Mouse (Mus musculus): ENCODE measurements around the gene Cmtm5. TPM values are rescaled to one million over a fixed set of nuclear protein-coding genes. Genes with fewer than 3 reads are reported as not detected.

The Cmtm5 gene
- total and polyA plus RNA-seq, 2 experiments from 2014 or later: 0.34 to 8.1 TPM

DNA sequence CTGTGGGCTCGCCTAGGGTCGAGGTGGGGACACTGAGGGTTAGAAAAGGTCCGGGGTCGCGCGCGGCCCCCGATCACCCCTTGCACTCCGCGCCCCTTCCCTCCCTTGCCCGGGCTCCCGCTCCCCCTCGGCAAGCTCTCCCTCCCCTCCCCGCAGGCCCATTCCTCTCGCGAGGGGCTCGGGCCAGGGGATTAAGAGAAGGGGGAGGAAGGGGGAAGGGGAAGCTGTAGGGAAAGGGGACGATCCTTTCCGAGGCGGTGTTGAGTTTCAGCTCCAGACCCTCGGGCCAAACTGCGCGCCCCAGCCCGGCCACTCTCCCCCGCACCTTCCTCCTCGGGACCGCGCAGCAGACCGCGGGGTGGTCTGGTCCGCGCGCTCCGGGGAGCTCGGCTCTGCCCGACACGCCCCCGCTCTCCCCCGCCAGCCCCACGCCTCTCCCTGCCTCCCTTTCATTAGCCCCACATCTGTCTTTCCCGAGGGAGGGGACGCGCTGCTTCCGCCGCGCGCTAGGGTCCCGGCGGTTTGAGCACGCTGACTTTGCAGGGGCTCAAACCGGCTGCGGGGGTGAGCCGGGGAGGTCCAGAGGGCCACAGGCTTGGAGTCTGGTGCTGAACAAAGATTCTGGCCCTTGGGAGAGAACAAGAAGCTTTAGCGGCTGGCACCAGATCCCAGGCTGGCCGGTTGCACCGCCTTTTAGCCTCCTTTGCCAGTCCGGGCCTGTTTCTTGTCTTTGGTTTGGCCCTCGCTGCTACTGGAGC is 9.5 kb upstream of the Cmtm5 start:
- no peak for DNase-seq (ENCODE audit: low spot score)
- H3K27me3 ChIP-seq (ENCODE audit: control insufficient read depth, insufficient read depth, low read length): no peaks in the 10 kb centered on the region
- peak overlapping the region; percentile 63 for H3K9ac ChIP-seq (replicated peaks; ENCODE audit: low read depth, low read length)
- peak; percentile 40 for ATAC-seq (ENCODE audit: insufficient read depth, low read depth)
- no peaks in the 10 kb centered on the region for H3K36me3 ChIP-seq (replicated peaks; ENCODE audit: control insufficient read depth, insufficient read depth, low read length)
- peak overlapping the region; percentile 82 for H3K27ac ChIP-seq (ENCODE audit: low read depth)
- TF ChIP-seq EP300 (IDR thresholded peaks at IDR 0.05; ENCODE audit: low read depth): no peak
- peaks cover 3% of the 10 kb centered on the region; the same call in 1 of the 2 replicates for H3K4me1 ChIP-seq (ENCODE audit: control insufficient read depth, insufficient read depth)
- peak overlapping the region; percentile 53 for H3K4me3 ChIP-seq (ENCODE audit: low read depth, low read length)
- H3K4me2 ChIP-seq (ENCODE audit: low read depth, low read length): peak overlapping the region; percentile 81
- WGBS: 2% methylated on average over 42 of the region's 58 CpGs
- no peaks in the 10 kb centered on the region for H3K9me3 ChIP-seq (replicated peaks; ENCODE audit: control insufficient read depth, low read length)

DNA sequence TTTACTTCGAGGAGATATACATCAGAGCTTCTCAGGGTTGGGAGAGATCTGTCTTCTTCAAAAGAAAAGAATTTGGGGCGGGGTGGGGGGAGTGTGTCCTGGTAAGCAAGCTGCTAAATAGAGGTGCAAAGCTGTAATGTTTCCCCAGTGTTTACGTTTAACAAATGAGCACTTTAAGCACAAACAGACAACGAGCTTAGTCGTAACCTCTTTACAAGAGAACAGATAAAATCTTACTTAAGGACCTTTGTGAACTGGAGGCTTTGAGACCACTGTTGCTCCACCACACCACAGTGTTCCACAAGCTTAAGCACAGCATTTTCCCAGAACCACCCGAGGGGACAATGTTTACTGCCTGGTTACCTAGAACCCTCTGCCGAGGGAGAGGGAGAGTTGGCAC is 8.8 kb upstream of the Cmtm5 start:
- no peak for ATAC-seq (ENCODE audit: insufficient read depth, low read depth)
- Histone ChIP-seq H3K4me3 (ENCODE audit: low read depth, low read length) (no peak overlapping the region), H3K36me3 (replicated peaks; ENCODE audit: control insufficient read depth, insufficient read depth, low read length) (no peaks in the 10 kb centered on the region), H3K9ac (replicated peaks; ENCODE audit: low read depth, low read length) (no peak overlapping the region), H3K9me3 (replicated peaks; ENCODE audit: control insufficient read depth, low read length) (no peaks in the 10 kb centered on the region), H3K27me3 (ENCODE audit: control insufficient read depth, insufficient read depth, low read length) (no peaks in the 10 kb centered on the region), H3K4me2 (ENCODE audit: low read depth, low read length) (0 out of 2 replicates have a peak overlapping the region, but pooled peaks have one; percentile 81), H3K27ac (ENCODE audit: low read depth) (peak overlapping the region; percentile 82; the same call in 1 of the 2 replicates), H3K4me1 (ENCODE audit: control insufficient read depth, insufficient read depth) (peaks cover 3% of the 10 kb centered on the region; the same call in 1 of the 2 replicates)
- 45% methylated on average over 7 of the region's 7 CpGs for WGBS
- DNase-seq (ENCODE audit: low spot score): no peak
- no peak for TF ChIP-seq CTCF (IDR thresholded peaks at IDR 0.05; ENCODE audit: low read depth)
- no peak for TF ChIP-seq EP300 (IDR thresholded peaks at IDR 0.05; ENCODE audit: low read depth)

DNA sequence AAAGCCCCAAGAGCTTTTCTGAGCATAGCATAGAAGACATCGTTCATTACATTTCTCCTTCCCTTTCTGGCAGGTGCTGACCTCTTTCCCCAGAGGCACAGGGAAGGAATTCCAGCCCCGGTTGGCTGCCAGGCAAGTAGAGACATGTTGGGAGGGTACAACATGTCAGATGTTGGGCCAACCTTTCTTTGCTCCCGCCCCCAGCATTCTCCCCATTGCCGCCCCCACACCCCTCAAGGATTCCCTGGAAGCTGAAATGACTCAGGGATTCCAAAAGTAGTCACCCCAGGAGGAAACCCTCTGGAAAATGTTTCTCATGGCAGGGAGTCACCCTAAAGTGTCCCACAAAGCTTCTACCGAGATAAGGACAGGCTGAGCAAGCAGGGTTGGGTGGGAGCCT is 6.3 kb upstream of the Cmtm5 start:
- H3K9me3 ChIP-seq (replicated peaks; ENCODE audit: control insufficient read depth, low read length): no peaks in the 10 kb centered on the region
- no peak overlapping the region for H3K9ac ChIP-seq (replicated peaks; ENCODE audit: low read depth, low read length)
- H3K27ac ChIP-seq (ENCODE audit: low read depth): no peak overlapping the region
- H3K4me2 ChIP-seq (ENCODE audit: low read depth, low read length): no peak overlapping the region
- H3K36me3 ChIP-seq (replicated peaks; ENCODE audit: control insufficient read depth, insufficient read depth, low read length): no peaks in the 10 kb centered on the region
- TF ChIP-seq EP300 (IDR thresholded peaks at IDR 0.05; ENCODE audit: low read depth) (no peak), CTCF (IDR thresholded peaks at IDR 0.05; ENCODE audit: low read depth) (no peak)
- DNase-seq (ENCODE audit: low spot score) (no peak), ATAC-seq (ENCODE audit: insufficient read depth, low read depth) (no peak)
- H3K27me3 ChIP-seq (ENCODE audit: control insufficient read depth, insufficient read depth, low read length): no peaks in the 10 kb centered on the region
- no peaks in the 10 kb centered on the region; the same call in 1 of the 2 replicates for H3K4me1 ChIP-seq (ENCODE audit: control insufficient read depth, insufficient read depth)
- H3K4me3 ChIP-seq (ENCODE audit: low read depth, low read length): no peak overlapping the region
- 53% methylated on average over 5 of the region's 5 CpGs for WGBS

DNA sequence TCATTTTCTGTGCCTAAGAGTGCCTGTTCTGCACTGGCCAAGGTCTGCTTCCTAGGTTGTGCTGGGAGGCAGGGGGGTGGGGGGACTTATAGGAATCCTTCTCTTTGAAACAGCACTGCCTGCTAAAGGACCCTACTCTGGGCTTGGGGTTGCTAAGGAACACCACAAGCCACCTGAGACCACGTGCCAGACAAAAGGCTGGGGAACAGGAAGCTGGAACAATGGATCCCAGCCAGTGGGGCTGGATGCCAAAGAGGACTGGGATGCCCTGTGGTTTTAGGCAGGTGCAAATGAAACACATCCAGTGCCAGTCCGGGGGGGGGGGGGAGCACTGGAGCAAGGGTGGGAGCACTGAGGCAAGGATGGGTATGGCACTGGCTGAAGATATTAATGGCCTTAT is 5.6 kb upstream of the Cmtm5 start:
- DNase-seq (ENCODE audit: low spot score): no peak
- no peak overlapping the region for H3K9ac ChIP-seq (replicated peaks; ENCODE audit: low read depth, low read length)
- 22% methylated on average over 2 of the region's 2 CpGs for WGBS

GRCm38 (mm10) chr14:54932645-54933150 is 3.4 kb upstream of the Cmtm5 start, which contains the start of gene Il25:
Il25 (plus strand) TSS chr14:54932695.
- TF ChIP-seq CTCF (IDR thresholded peaks at IDR 0.05; ENCODE audit: low read depth): no peak
- no peak for TF ChIP-seq EP300 (IDR thresholded peaks at IDR 0.05; ENCODE audit: low read depth)
- Histone ChIP-seq H3K9me3 (replicated peaks; ENCODE audit: control insufficient read depth, low read length) (no peaks in the 10 kb centered on the region), H3K27ac (ENCODE audit: low read depth) (no peak within 1 kb of the TSS), H3K4me1 (ENCODE audit: control insufficient read depth, insufficient read depth) (no peaks in the 10 kb centered on the region; the same call in 1 of the 2 replicates), H3K4me3 (ENCODE audit: low read depth, low read length) (no peak within 1 kb of the TSS), H3K4me2 (ENCODE audit: low read depth, low read length) (no peak within 1 kb of the TSS), H3K36me3 (replicated peaks; ENCODE audit: control insufficient read depth, insufficient read depth, low read length) (no peaks in the 10 kb centered on the region), H3K27me3 (ENCODE audit: control insufficient read depth, insufficient read depth, low read length) (no peaks in the 10 kb centered on the region), H3K9ac (replicated peaks; ENCODE audit: low read depth, low read length) (no peak within 1 kb of the TSS)
- WGBS: 24% methylated on average over 6 of the region's 6 CpGs
- no peak for ATAC-seq (ENCODE audit: insufficient read depth, low read depth)
- DNase-seq (ENCODE audit: low spot score): no peak

More for the DNA sequence above, 5.6 kb upstream of the Cmtm5 start:
- H3K4me1 ChIP-seq (ENCODE audit: control insufficient read depth, insufficient read depth): no peaks in the 10 kb centered on the region; the same call in 1 of the 2 replicates
- no peaks in the 10 kb centered on the region for H3K9me3 ChIP-seq (replicated peaks; ENCODE audit: control insufficient read depth, low read length)
- H3K4me2 ChIP-seq (ENCODE audit: low read depth, low read length): no peak overlapping the region
- H3K36me3 ChIP-seq (replicated peaks; ENCODE audit: control insufficient read depth, insufficient read depth, low read length): no peaks in the 10 kb centered on the region
- H3K27ac ChIP-seq (ENCODE audit: low read depth): no peak overlapping the region
- H3K27me3 ChIP-seq (ENCODE audit: control insufficient read depth, insufficient read depth, low read length): no peaks in the 10 kb centered on the region
- TF ChIP-seq CTCF (IDR thresholded peaks at IDR 0.05; ENCODE audit: low read depth): no peak
- TF ChIP-seq EP300 (IDR thresholded peaks at IDR 0.05; ENCODE audit: low read depth): no peak
- no peak overlapping the region for H3K4me3 ChIP-seq (ENCODE audit: low read depth, low read length)
- ATAC-seq (ENCODE audit: insufficient read depth, low read depth): no peak
